Mouse (Mus musculus): Measurements from ENCODE around the gene Nupr1. TPM values are rescaled to one million over a fixed set of nuclear protein-coding genes. Genes with fewer than 3 reads are reported as not detected.

The Nupr1 gene
- polyA plus RNA-seq (2014; fragmentation: Nextera tagmentation; extraction: Ambion mirVana), result 3.4 and 4.3 TPM in 2 replicates

DNA sequence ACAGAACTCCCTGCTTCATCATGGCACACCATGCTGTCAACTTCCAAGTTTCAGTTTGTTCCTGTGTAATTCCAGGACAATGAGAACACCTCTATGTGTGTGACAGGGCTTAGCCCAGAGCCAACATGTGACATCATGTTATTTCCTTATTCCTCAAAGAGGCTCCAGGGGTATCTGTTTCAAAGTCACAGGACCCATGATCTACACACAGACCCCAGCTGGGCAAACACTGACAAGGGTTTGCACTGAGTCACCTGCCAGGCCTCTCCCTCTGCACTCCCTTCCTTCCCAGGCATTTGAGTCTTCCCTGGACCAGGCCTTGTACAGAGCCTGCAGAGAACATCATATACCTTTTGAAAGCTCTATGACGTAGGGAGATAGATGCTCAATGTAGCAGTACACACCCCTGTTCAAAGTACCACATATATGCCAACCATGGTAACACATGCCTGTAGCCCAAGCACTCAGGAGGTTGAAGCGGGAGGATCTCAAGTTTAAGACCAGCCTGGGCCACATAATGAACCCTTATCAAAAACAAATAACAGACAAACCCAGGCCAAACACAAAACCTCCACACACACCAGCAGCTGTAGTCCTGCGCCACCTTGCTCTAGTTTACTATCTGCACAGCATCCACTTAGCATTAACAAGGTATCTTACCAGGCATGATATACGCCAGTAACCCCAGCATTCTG is at the start of gene Nupr1:
Nupr1 (minus strand) TSS at position 38 of the 695 bp plus-strand sequence.
- H3K4me1 ChIP-seq (ENCODE audit: control insufficient read depth, insufficient read depth, low read length), result no peaks in the 10 kb centered on the region
- H3K9me3 ChIP-seq (replicated peaks; ENCODE audit: control insufficient read depth, low read length), result no peaks in the 10 kb centered on the region
- no peak within 1 kb of the TSS for H3K4me3 ChIP-seq (ENCODE audit: low read depth, low read length)
- ATAC-seq (replicated peaks; ENCODE audit: insufficient number of reproducible peaks, low FRiP score, low TSS enrichment, low read depth) (no peak), DNase-seq (ENCODE audit: low spot score) (no peak)
- H3K9ac ChIP-seq (replicated peaks; ENCODE audit: low read length), result no peak within 1 kb of the TSS
- H3K27ac ChIP-seq (replicated peaks; ENCODE audit: low read depth, low read length), result no peak within 1 kb of the TSS
- H3K27me3 ChIP-seq (ENCODE audit: control insufficient read depth, insufficient read depth, low read length), result no peaks in the 10 kb centered on the region
- no peaks in the 10 kb centered on the region for H3K36me3 ChIP-seq (replicated peaks; ENCODE audit: control insufficient read depth, insufficient read depth, low read depth, low read length)
- no peak within 1 kb of the TSS for H3K4me2 ChIP-seq (ENCODE audit: low read depth, low read length)
- 91% methylated on average over 4 of the region's 4 CpGs for WGBS

DNA sequence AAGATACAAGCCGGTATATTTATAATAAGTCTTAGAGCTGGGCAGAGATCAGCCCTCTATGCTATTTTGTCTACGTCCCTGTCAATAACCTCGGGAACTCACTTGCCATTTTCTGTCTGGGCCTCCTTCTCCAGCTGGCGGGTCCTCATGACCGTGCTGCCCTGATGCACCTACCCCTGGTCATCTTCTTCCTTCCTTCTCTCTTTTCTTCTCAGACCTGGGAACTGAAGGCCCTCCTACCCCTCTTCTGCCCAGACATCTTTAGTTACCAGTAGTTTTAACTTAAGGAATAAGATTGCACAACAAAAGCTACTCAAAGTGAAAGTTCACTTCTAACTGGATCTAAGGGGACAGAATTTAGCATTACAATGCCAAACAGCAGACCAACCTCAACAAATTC is 49.0 kb upstream of the Nupr1 start:
- Histone ChIP-seq H3K4me3 (ENCODE audit: low read depth, low read length) (no peak overlapping the region), H3K36me3 (replicated peaks; ENCODE audit: control insufficient read depth, insufficient read depth, low read depth, low read length) (no peaks in the 10 kb centered on the region), H3K27ac (replicated peaks; ENCODE audit: low read depth, low read length) (no peak overlapping the region), H3K4me1 (ENCODE audit: control insufficient read depth, insufficient read depth, low read length) (no peaks in the 10 kb centered on the region), H3K9ac (replicated peaks; ENCODE audit: low read length) (no peak overlapping the region), H3K27me3 (ENCODE audit: control insufficient read depth, insufficient read depth, low read length) (no peaks in the 10 kb centered on the region), H3K9me3 (replicated peaks; ENCODE audit: control insufficient read depth, low read length) (no peaks in the 10 kb centered on the region), H3K4me2 (ENCODE audit: low read depth, low read length) (no peak overlapping the region)
- no peak for DNase-seq (ENCODE audit: low spot score)
- 93% methylated on average over 5 of the region's 5 CpGs for WGBS
- no peak for ATAC-seq (replicated peaks; ENCODE audit: insufficient number of reproducible peaks, low FRiP score, low TSS enrichment, low read depth)

DNA sequence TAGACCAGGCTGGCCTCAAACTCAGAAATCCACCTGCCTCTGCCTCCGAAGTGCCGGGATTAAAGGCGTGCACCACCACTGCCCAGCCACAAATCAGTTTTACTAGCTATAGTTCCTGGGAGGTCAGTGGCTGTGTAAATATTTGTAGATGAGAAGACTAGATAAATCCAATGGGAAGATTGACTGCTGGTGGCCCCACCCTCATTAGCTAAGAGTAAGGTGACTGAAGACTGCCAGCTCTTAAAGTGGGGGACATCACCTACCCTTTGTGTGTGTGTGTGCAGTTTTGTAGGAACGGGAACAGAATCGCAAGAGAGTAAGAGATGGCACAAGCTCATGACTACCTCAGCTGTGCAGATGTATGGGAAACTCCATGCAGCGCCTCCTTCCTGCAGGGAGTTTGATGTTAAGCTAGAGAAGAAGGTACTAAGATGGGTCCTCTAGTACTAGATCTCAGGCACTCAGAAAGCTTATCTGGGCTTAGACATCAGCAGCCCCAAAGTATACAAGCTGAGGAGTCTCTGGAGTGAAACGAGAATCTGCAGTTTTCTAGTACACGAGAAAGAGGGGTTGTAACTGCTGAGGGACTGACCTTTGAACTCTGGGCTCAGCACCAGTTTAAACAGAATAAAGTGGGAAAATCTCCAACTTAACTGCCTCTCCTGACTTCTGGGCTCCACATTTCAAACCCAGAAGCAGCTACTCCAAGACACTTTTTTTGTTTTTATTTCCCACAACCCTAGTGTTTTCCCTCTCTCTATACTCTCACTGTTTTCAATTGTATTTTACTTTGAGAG is 48.1 kb upstream of the Nupr1 start:
- Histone ChIP-seq H3K4me2 (ENCODE audit: low read depth, low read length) (no peak overlapping the region), H3K9ac (replicated peaks; ENCODE audit: low read length) (no peak overlapping the region), H3K27me3 (ENCODE audit: control insufficient read depth, insufficient read depth, low read length) (no peaks in the 10 kb centered on the region), H3K27ac (replicated peaks; ENCODE audit: low read depth, low read length) (no peak overlapping the region), H3K9me3 (replicated peaks; ENCODE audit: control insufficient read depth, low read length) (no peaks in the 10 kb centered on the region), H3K4me3 (ENCODE audit: low read depth, low read length) (no peak overlapping the region), H3K4me1 (ENCODE audit: control insufficient read depth, insufficient read depth, low read length) (no peaks in the 10 kb centered on the region), H3K36me3 (replicated peaks; ENCODE audit: control insufficient read depth, insufficient read depth, low read depth, low read length) (no peaks in the 10 kb centered on the region)
- ATAC-seq (replicated peaks; ENCODE audit: insufficient number of reproducible peaks, low FRiP score, low TSS enrichment, low read depth) (no peak), DNase-seq (ENCODE audit: low spot score) (no peak)
- WGBS, result 82% methylated on average over 8 of the region's 8 CpGs

DNA sequence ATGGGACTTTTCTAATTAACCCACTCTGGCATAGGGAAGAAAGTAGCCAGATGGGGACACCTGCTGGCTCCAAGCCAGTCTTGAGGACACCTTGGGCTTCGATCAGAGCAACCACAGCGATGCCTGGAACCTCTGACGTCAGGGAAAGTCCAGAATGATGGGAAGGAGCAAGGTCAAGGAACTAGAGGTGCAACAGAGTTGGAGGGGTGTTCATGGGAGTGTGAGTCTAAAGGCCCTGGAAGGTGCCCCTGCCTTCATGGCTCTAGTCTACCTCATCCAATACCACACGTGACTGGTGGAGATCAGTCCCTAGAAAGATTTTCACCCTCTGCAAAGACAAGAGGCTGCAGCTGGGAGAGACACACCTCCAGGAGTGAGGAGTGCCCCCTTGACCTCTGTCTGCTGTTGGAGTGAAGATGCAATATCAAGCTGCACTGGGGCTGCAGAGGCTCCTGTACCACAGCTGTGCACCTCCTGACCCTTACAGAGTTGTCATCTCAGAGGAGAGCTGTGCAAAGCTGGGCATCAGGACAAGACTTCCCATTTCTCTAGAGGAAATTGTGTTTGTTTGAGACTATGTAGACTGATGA is 46.1 kb upstream of the Nupr1 start:
- Histone ChIP-seq H3K4me1 (ENCODE audit: control insufficient read depth, insufficient read depth, low read length) (no peaks in the 10 kb centered on the region), H3K27me3 (ENCODE audit: control insufficient read depth, insufficient read depth, low read length) (no peaks in the 10 kb centered on the region), H3K9me3 (replicated peaks; ENCODE audit: control insufficient read depth, low read length) (no peaks in the 10 kb centered on the region), H3K4me3 (ENCODE audit: low read depth, low read length) (no peak overlapping the region), H3K36me3 (replicated peaks; ENCODE audit: control insufficient read depth, insufficient read depth, low read depth, low read length) (0 out of 2 replicates have a peak, but pooled peaks cover under 1% of the 10 kb centered on the region), H3K4me2 (ENCODE audit: low read depth, low read length) (no peak overlapping the region), H3K27ac (replicated peaks; ENCODE audit: low read depth, low read length) (no peak overlapping the region), H3K9ac (replicated peaks; ENCODE audit: low read length) (no peak overlapping the region)
- ATAC-seq (replicated peaks; ENCODE audit: insufficient number of reproducible peaks, low FRiP score, low TSS enrichment, low read depth), result no peak
- no peak for DNase-seq (ENCODE audit: low spot score)
- 80% methylated on average over 4 of the region's 4 CpGs for WGBS

DNA sequence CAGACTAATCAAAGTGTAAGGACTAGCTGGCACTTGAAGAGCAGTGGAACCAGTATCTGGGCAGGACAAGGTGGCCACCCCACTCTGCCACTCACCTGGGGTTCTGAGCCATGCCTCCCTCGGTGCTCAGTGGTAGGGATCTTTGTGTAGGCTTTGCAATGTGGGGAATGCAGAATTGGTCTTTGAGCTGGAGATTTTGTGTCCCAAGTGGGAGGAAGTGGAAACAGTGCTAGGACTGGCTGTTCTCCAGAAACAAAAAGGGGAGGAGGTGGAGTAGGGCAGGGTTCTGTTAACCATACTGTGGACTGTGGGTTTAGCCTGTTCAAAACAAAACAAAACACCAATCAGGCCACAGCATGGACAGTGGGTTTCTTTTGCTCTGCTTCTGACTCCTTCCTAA is 45.5 kb upstream of the Nupr1 start, which contains the start of gene Sult1a1:
Sult1a1 (minus strand) TSS at position 226 of the 400 bp plus-strand sequence.
- H3K9ac ChIP-seq (replicated peaks; ENCODE audit: low read length), result no peak within 1 kb of the TSS
- 0 out of 2 replicates have a peak, but pooled peaks cover 4% of the 10 kb centered on the region for H3K36me3 ChIP-seq (replicated peaks; ENCODE audit: control insufficient read depth, insufficient read depth, low read depth, low read length)
- H3K27ac ChIP-seq (replicated peaks; ENCODE audit: low read depth, low read length), result no peak within 1 kb of the TSS
- no peaks in the 10 kb centered on the region for H3K4me1 ChIP-seq (ENCODE audit: control insufficient read depth, insufficient read depth, low read length)
- WGBS, result 77% methylated on average over 1 of the region's 1 CpGs
- H3K9me3 ChIP-seq (replicated peaks; ENCODE audit: control insufficient read depth, low read length), result no peaks in the 10 kb centered on the region
- no peaks in the 10 kb centered on the region for H3K27me3 ChIP-seq (ENCODE audit: control insufficient read depth, insufficient read depth, low read length)
- DNase-seq (ENCODE audit: low spot score) (no peak), ATAC-seq (replicated peaks; ENCODE audit: insufficient number of reproducible peaks, low FRiP score, low TSS enrichment, low read depth) (no peak)
- no peak within 1 kb of the TSS for H3K4me2 ChIP-seq (ENCODE audit: low read depth, low read length)
- no peak within 1 kb of the TSS for H3K4me3 ChIP-seq (ENCODE audit: low read depth, low read length)

DNA sequence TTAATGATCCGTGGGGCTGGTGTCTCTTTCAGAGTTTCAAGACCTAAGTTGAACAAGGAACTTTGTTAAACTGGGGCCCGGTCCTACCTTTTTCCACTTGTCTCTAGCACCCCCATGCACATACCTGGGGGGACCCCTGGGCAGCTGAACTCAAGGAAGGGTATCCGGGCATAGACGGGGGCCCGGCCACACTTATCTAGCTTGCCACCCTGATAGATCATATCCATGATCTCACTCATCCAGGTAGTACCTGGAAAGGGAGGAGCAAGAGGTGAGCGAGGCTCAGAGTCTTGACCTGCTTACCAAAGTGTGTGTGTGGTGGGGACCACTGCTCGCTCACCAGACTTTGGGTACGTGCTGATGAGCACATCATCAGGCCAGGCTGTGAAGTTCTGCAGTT is 44.4 kb upstream of the Nupr1 start:
- H3K27ac ChIP-seq (replicated peaks; ENCODE audit: low read depth, low read length), result no peak overlapping the region
- H3K4me1 ChIP-seq (ENCODE audit: control insufficient read depth, insufficient read depth, low read length), result no peaks in the 10 kb centered on the region
- 0 out of 2 replicates have a peak, but pooled peaks cover 4% of the 10 kb centered on the region for H3K36me3 ChIP-seq (replicated peaks; ENCODE audit: control insufficient read depth, insufficient read depth, low read depth, low read length)
- no peak overlapping the region for H3K9ac ChIP-seq (replicated peaks; ENCODE audit: low read length)
- no peak for ATAC-seq (replicated peaks; ENCODE audit: insufficient number of reproducible peaks, low FRiP score, low TSS enrichment, low read depth)
- DNase-seq (ENCODE audit: low spot score), result no peak
- no peak overlapping the region for H3K4me2 ChIP-seq (ENCODE audit: low read depth, low read length)
- no peak overlapping the region for H3K4me3 ChIP-seq (ENCODE audit: low read depth, low read length)
- 93% methylated on average over 8 of the region's 8 CpGs for WGBS
- H3K27me3 ChIP-seq (ENCODE audit: control insufficient read depth, insufficient read depth, low read length), result no peaks in the 10 kb centered on the region
- H3K9me3 ChIP-seq (replicated peaks; ENCODE audit: control insufficient read depth, low read length), result no peaks in the 10 kb centered on the region

DNA sequence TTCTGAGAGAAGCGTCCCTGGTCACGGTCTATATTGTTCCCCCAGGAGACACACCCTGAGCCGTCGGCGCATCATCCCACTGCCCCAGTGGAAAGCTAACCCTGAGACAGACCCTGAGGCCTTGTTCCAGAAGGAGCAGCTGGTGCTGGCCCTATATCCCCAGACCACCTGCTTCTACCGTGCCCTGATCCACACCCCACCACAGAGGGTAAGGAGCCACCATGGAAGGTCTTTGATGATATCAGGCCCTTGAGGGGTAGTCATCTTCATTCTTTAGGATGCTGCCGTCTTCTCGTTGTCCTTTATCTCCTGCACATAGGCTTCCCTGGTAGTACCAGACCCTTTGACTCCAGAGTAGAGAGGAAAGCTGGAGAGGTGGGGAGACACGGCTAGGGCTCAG is 41.5 kb upstream of the Nupr1 start:
- 96% methylated on average over 9 of the region's 9 CpGs for WGBS
- no peak overlapping the region for H3K4me3 ChIP-seq (ENCODE audit: low read depth, low read length)

DNA sequence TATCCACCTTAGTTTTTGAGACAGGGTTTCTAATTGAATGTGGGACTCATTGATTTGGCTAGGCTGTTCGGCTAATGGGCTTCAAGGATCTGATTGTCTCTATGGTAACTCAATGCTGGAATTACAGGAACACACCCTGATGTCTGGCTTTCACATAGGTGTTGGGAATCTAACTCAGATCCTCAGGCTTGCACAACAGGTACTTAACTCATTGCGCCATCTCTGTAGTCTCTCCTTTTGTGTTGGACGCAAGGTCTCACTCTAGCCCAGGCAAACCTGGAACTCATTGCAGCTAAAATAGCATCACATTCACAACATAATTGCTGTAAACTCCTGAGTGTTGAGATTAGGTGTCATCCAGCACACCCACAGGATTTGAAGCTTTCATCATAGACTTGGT is 39.5 kb upstream of the Nupr1 start:
- no peak overlapping the region for H3K4me3 ChIP-seq (ENCODE audit: low read depth, low read length)
- H3K27ac ChIP-seq (replicated peaks; ENCODE audit: low read depth, low read length), result no peak overlapping the region
- H3K4me2 ChIP-seq (ENCODE audit: low read depth, low read length), result no peak overlapping the region
- DNase-seq (ENCODE audit: low spot score) (no peak), ATAC-seq (replicated peaks; ENCODE audit: insufficient number of reproducible peaks, low FRiP score, low TSS enrichment, low read depth) (no peak)
- H3K4me1 ChIP-seq (ENCODE audit: control insufficient read depth, insufficient read depth, low read length), result no peaks in the 10 kb centered on the region
- H3K27me3 ChIP-seq (ENCODE audit: control insufficient read depth, insufficient read depth, low read length), result no peaks in the 10 kb centered on the region
- peaks cover 7% of the 10 kb centered on the region; the same call in 1 of the 2 replicates for H3K36me3 ChIP-seq (replicated peaks; ENCODE audit: control insufficient read depth, insufficient read depth, low read depth, low read length)
- 94% methylated on average over 3 of the region's 3 CpGs for WGBS
- no peaks in the 10 kb centered on the region for H3K9me3 ChIP-seq (replicated peaks; ENCODE audit: control insufficient read depth, low read length)
- no peak overlapping the region for H3K9ac ChIP-seq (replicated peaks; ENCODE audit: low read length)

More for the DNA sequence above, 41.5 kb upstream of the Nupr1 start:
- H3K4me1 ChIP-seq (ENCODE audit: control insufficient read depth, insufficient read depth, low read length), result no peaks in the 10 kb centered on the region
- H3K36me3 ChIP-seq (replicated peaks; ENCODE audit: control insufficient read depth, insufficient read depth, low read depth, low read length), result 0 out of 2 replicates have a peak, but pooled peaks cover 4% of the 10 kb centered on the region
- H3K4me2 ChIP-seq (ENCODE audit: low read depth, low read length), result no peak overlapping the region
- ATAC-seq (replicated peaks; ENCODE audit: insufficient number of reproducible peaks, low FRiP score, low TSS enrichment, low read depth) (no peak), DNase-seq (ENCODE audit: low spot score) (no peak)
- no peak overlapping the region for H3K27ac ChIP-seq (replicated peaks; ENCODE audit: low read depth, low read length)
- no peaks in the 10 kb centered on the region for H3K9me3 ChIP-seq (replicated peaks; ENCODE audit: control insufficient read depth, low read length)
- H3K9ac ChIP-seq (replicated peaks; ENCODE audit: low read length), result no peak overlapping the region
- H3K27me3 ChIP-seq (ENCODE audit: control insufficient read depth, insufficient read depth, low read length), result no peaks in the 10 kb centered on the region

Data from embryonic facial prominence, embryonic 11.5 days (tissue).